Mouse (Mus musculus) lung, postnatal 10 days (tissue): ENCODE measurements around the gene Ift43.

Experiments
- DNase-seq: peaks from one replicate; pipeline ENCODE4 v3.0.0; 2021

The Ift43 gene

GRCm38 (mm10) chr12:86176675-86177339 is 94.5 kb downstream of the Ift43 start:
- no peak for DNase-seq

GRCm38 (mm10) chr12:86179266-86179665 is 96.9 kb downstream of the Ift43 start:
- no peak for DNase-seq

- DNase-seq: no peak
Measured at GRCm38 (mm10) chr12:86181320-86181751, 99.0 kb downstream of the Ift43 start.

GRCm38 (mm10) chr12:86181879-86182278 is 99.5 kb downstream of the Ift43 start:
- no peak for DNase-seq

GRCm38 (mm10) chr12:86182414-86182813 is 100.1 kb downstream of the Ift43 start:
- no peak for DNase-seq

GRCm38 (mm10) chr12:86188161-86188560 is 105.8 kb downstream of the Ift43 start:
- DNase-seq: no peak

GRCm38 (mm10) chr12:86189601-86190323 is 107.4 kb downstream of the Ift43 start:
- peak; percentile 43 for DNase-seq

- no peak for DNase-seq
Measured at GRCm38 (mm10) chr12:86192036-86192449, 109.7 kb downstream of the Ift43 start.

GRCm38 (mm10) chr12:86196944-86197343 is 114.6 kb downstream of the Ift43 start:
- DNase-seq: no peak

- DNase-seq: no peak
Measured at GRCm38 (mm10) chr12:86203443-86204057, 121.2 kb downstream of the Ift43 start.

GRCm38 (mm10) chr12:86211099-86211520 is 128.8 kb downstream of the Ift43 start:
- no peak for DNase-seq
